Mouse (Mus musculus) liver, embryonic 14.5 days (tissue): Measurements from ENCODE around the gene Cpt1b.

Experiments used
- CTCF ChIP-seq: IDR thresholded peaks from 2 replicates; pipeline ENCODE4 v1.5.1; 2016; ENCODE audit warnings: antibody characterized with exemption, low read depth, control low read depth
- EP300 ChIP-seq: IDR thresholded peaks from 2 replicates; pipeline ENCODE4 v1.6.1; 2016; ENCODE audit warnings: antibody characterized with exemption, low read depth

DNA sequence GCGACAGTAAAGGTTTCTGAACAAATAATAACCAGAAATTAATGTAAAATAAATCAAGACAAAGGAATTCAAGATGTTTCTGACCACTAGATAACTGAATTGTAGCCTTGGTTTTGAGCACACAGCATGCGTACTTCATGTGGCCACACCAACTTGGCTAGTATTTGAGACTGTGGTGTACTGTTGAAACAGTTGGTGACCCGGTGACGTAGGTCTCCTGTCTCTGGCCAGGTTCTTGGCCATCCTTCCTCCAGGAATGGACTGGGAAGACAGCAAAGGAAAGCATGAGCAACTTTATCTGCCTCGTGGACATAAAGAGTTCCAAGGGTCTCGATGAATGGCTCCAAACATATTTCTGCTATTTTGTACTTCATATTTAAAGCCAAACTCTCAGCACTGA lies 6.1 kb upstream of the Cpt1b start:
- TF ChIP-seq CTCF (no peak), EP300 (no peak)
